Mouse (Mus musculus) MEL (cell line): Measurements from ENCODE around the gene 1700067P10Rik.

Source experiments
- GATA1 ChIP-seq: IDR thresholded peaks from 2 replicates; pipeline ENCODE4 v1.6.1; 2011; ENCODE audit warnings: low read depth, low read length, improper control_type of control experiment
- MAX ChIP-seq: IDR thresholded peaks from 2 replicates; pipeline ENCODE4 v1.6.1; 2011; ENCODE audit warnings: low read length, improper control_type of control experiment
- MYB ChIP-seq: IDR thresholded peaks from 2 replicates; pipeline ENCODE4 v1.6.1; 2011; ENCODE audit warnings: mild to moderate bottlenecking, low read depth, low read length, improper control_type of control experiment
- POLR2A ChIP-seq, 2 experiments: IDR thresholded peaks; 2 replicates each; pipeline ENCODE4 v1.6.1; 2011 to 2012; ENCODE audit warnings: low read length in 2 of 2, mild to moderate bottlenecking in 2 of 2, control low read depth in 1 of 2, improper control_type of control experiment in 1 of 2, low read depth in 1 of 2, moderate library complexity in 1 of 2; ENCODE audit not compliant: control insufficient read depth in 1 of 2, insufficient read depth in 1 of 2, poor library complexity in 1 of 2
- POLR2AphosphoS2 ChIP-seq: IDR thresholded peaks from 2 replicates; pipeline ENCODE4 v1.6.1; 2011; ENCODE audit warnings: low read length, improper control_type of control experiment
- TBP ChIP-seq: IDR thresholded peaks from 2 replicates; pipeline ENCODE4 v1.8.0; 2011; ENCODE audit warnings: low read depth, low read length, improper control_type of control experiment

GRCm38 (mm10) chr17:48096321-48096720 lies 7.2 kb downstream of the 1700067P10Rik start:
- TF ChIP-seq GATA1 (no peak), POLR2AphosphoS2 (no peak), MYB (no peak), POLR2A (IDR thresholded peaks at IDR 0.05; ENCODE audit: control insufficient read depth in 1 of 2, insufficient read depth in 1 of 2, low read depth in 1 of 2, low read length in 2 of 2, poor library complexity in 1 of 2) (no peak), TBP (no peak), MAX (no peak)
